Mouse (Mus musculus) myocyte (in vitro differentiated cells): ENCODE results near the gene Wnt7b.

Experiments
- MYOG ChIP-seq, 3 experiments: IDR thresholded peaks; one replicate each; pipeline ENCODE4 v1.6.1; 2011; ENCODE audit warnings: control low read depth in 2 of 3, low read depth in 2 of 3, mild to moderate bottlenecking in 2 of 3; ENCODE audit not compliant: insufficient read length in 2 of 3, control insufficient read depth in 1 of 3, insufficient read depth in 1 of 3
- POLR2A ChIP-seq: IDR thresholded peaks from one replicate; pipeline ENCODE4 v1.6.1; 2011; ENCODE audit warnings: low read depth, mild to moderate bottlenecking, control low read depth, moderate library complexity; ENCODE audit not compliant: insufficient read length
- POLR2AphosphoS2 ChIP-seq: IDR thresholded peaks from one replicate; pipeline ENCODE4 v1.6.1; 2011; ENCODE audit warnings: low read depth, control low read depth; ENCODE audit not compliant: insufficient read length
- SRF ChIP-seq: IDR thresholded peaks from one replicate; pipeline ENCODE4 v1.6.1; 2011; ENCODE audit warnings: low read depth; ENCODE audit not compliant: control insufficient read depth, insufficient read length
- TCF3 ChIP-seq: IDR thresholded peaks from one replicate; pipeline ENCODE4 v1.6.1; 2011; ENCODE audit warnings: low read depth, control low read depth; ENCODE audit not compliant: insufficient read length
- USF1 ChIP-seq: IDR thresholded peaks from one replicate; pipeline ENCODE4 v1.6.1; 2011; ENCODE audit warnings: low read depth, mild to moderate bottlenecking, control low read depth, moderate library complexity

DNA sequence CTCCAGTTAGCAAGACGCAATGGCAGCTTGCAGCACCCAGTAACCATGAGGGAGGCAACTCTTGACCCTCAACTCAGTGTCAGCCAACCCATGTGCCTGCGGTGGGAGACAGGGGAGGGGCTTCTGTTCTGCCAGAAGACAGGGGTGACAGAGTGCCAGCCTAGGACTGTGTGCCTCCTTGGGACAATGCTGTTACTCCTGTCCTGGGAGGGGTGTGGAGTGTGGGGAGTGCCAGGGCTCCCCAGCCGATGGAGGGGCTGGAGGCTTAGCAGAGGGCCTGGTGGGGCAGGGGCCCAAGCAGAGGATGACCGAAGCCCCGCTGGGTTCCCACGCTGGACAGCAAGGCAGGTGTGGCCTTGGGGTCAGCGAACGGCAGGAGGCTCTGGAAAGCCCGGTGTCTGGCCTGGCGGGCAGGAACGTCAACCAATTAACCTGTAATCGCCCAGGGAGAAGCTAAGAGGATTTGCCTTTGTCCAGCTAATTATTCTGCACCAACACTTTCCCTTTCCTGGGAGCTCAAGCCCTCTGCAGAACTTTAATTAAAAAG is 57.8 kb downstream of the Wnt7b start:
- TF ChIP-seq TCF3 = no peak
- TF ChIP-seq POLR2AphosphoS2 = no peak
- TF ChIP-seq USF1 = no peak
- TF ChIP-seq MYOG (IDR thresholded peaks at IDR 0.05; ENCODE audit: control insufficient read depth in 1 of 3, insufficient read depth in 1 of 3, insufficient read length in 2 of 3, low read depth in 2 of 3) = peak in 1 of 3 experiments; percentile 1
- TF ChIP-seq POLR2A = no peak
- no peak for TF ChIP-seq SRF
